Mouse (Mus musculus) liver, adult 2 months (tissue): Measurements from ENCODE around the gene Ptpra.

Source experiments
- CTCF ChIP-seq: fragments of 200-500 bp; IDR thresholded peaks from 2 replicates; pipeline ENCODE4 v1.5.1; 2011; ENCODE audit warnings: low read depth, low read length, control low read depth
- POLR2A ChIP-seq: fragments of 200-500 bp; IDR thresholded peaks from 2 replicates; pipeline ENCODE4 v1.6.1; 2011; ENCODE audit warnings: low read length, control low read depth; ENCODE audit not compliant: insufficient read depth; ENCODE audit errors: extremely low read depth

DNA sequence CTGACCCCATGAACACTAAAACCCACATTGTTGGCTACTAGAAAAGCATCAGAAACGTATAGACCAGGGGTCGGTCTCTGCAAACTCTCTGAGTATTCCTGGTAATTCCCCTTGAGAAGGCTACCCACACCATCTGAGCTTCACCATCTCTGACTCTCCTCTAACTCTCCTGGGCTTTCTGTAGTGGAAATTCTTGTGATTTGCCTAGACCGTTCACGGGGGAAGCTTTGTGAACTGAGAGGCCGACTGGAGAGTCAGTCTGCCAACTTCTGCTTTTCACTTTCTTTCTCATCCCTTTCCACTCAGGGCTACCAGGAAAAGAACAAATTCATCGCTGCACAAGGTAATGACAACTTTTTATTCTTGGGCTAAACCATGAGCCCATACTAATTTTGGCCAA is 84.9 kb downstream of the Ptpra start:
- no peak for TF ChIP-seq CTCF
- no peak for TF ChIP-seq POLR2A
